Mouse (Mus musculus) kidney, adult 8-10 months (tissue): ENCODE measurements around the gene Dis3l.

Experiments used
- DNase-seq, 2 experiments: peaks; one replicate each; pipeline ENCODE4 v3.0.0; 2022

The Dis3l gene

DNA sequence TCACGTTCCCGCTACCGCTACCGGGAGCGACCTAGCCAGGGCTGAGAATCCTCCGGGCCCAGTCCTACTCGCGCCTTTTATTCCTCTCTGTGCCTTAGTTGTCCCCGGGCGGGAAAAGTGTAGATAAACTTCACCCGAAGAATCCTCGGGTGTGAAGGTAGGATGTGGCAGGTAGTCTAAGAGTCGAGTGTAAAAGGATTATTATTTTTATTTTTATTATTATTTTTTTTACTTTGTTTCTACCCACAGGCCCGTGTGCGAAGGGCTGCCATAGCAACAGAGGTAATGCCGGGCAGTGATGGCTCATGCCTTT, at the start of gene Dis3l:
TSS of gene Dis3l (minus strand) at position 35 of the 313 bp plus-strand sequence.
- DNase-seq: no peak

- no peak for DNase-seq
These were observed 48.6 kb upstream of the Dis3l start for GRCm38 (mm10) chr9:64389576-64390292.

DNA sequence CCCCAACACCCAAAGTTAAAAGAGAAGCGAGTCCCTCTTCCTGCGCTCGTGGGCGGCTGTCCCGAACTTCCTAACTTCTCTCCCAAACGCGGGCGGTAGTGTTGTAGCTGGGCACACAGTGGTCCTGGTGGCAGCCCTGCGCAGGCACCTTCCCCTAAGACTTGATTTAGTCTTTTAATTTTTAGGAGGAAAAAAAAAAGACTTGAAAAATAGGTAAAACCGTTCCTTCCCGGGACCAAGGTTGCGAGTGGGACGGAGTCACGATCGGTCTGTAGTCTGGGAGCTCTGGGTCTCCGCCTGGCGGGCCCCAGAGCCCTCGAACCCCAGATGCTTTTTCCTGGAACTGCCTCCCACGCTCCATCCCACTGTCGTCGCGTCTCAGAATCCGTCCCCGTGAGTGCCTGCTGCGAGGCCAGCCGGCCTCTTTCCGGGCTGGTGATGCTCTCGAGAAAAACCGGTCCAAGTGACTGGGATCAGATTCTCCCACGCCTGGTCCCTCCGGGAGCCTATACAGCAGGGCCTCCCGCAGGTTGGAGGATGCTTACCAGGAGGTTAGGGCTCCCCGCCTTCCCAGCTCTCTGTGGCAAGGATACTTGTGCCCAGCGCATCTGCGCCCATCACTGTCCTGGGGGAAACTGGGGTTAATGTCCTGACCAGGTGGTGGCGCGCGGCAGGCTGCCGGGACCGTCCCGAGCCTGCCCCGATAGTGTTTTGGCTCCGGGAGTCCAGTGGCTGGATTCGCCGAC, 45.6 kb upstream of the Dis3l start:
- DNase-seq: no peak

GRCm38 (mm10) chr9:64385511-64386465, 44.7 kb upstream of the Dis3l start, which contains the start of gene Megf11:
Megf11 (plus strand) TSS chr9:64385626.
- DNase-seq: peak in 1 of 2 experiments; percentile 7

DNA sequence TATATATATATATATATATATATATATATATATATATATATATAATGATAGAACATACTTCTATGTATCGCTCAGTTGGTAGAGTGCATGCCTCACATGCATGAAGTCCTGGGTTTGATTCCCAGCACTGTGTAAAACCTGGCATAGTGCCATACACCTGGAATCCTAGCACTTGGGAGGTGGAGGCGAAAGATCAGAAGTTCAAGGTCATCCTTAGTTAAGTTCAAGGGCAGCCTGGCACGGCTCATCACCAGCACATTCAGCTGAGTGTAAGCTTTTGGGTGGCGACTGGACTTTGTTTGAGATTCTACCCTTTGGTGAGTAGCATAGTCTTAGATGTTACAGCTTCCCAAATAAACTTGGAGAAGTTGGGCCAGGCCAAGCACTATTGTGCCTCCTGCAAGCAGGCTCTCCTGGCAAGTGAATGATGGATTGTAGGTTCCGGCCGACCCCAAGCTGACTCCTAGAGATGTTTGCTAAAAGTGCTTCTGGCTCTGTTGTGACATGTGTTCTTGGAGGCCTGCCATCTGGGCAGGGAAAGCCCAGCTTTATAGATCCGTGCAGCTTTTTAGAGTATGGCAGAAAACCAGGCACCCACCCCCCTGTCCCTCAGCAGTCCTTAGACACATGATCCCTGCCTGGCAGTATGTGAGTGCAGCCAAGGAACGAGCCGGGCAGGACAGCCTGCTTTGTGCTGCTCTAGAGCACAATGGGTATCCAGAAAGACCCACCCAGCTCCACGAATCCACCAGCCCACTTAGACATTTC, 42.1 kb upstream of the Dis3l start:
- DNase-seq: no peak

GRCm38 (mm10) chr9:64376380-64376779, 35.3 kb upstream of the Dis3l start:
- peak in 1 of 2 experiments; percentile 22 for DNase-seq

GRCm38 (mm10) chr9:64371305-64371819, 30.3 kb upstream of the Dis3l start:
- DNase-seq: no peak

- DNase-seq: no peak
These were observed 28.8 kb upstream of the Dis3l start for GRCm38 (mm10) chr9:64369871-64370270.

DNA sequence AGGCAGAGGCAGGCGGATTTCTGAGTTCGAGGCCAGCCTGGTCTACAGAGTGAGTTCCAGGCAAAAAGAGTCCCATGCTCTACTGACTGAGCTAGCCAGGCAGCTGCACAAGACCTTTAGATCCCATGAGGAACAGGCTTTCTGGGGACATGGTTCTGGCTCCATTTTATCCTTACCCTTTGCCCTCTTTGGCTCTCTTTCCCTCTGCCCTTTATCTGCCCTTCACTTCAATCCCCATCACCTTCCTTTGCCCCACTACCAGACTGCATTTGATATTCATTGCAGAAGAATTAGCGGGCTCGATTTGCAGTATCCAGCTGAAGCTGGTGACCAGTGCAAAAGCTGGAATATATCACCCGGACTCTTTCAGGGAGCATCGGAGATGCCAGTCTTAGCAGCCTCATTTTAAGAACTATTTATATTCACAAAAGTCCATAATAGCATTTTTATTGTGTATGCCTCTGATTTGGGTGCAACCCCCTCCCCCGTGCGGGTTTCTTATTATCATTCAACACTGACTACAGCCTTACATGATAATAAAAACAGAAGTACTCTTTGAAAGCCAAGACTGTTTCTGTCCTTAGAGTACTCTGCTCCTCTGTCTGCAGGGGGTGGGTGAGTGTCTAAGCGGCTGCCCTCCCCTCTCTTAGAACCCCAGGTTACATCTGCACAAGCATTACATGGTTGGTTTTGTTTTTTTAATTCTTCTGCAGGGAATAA, 20.3 kb upstream of the Dis3l start:
- no peak for DNase-seq

DNA sequence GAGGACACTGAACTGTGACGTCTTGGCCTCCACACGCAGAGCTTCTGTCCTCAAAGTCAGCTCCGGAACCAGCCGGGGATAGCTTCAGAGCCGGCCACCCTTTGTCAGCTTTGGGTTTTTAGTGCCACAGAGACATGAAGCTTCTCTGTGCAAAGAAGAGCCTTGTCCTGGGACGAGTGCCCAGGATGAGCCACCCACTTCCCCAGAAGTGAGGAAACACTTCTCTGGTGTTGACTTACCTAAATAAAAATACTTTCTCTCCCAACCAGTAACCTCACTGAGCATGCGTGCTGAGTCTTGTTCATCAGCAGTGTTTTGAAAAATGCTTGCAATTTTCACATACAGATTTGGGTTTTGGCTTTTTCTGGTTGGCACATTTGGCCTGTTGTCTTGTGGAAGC, 14.5 kb upstream of the Dis3l start:
- no peak for DNase-seq

- DNase-seq: no peak
These were observed 10.1 kb upstream of the Dis3l start for GRCm38 (mm10) chr9:64351191-64351590.

- DNase-seq: no peak
These were observed 8.4 kb upstream of the Dis3l start for GRCm38 (mm10) chr9:64349490-64349889.

DNA sequence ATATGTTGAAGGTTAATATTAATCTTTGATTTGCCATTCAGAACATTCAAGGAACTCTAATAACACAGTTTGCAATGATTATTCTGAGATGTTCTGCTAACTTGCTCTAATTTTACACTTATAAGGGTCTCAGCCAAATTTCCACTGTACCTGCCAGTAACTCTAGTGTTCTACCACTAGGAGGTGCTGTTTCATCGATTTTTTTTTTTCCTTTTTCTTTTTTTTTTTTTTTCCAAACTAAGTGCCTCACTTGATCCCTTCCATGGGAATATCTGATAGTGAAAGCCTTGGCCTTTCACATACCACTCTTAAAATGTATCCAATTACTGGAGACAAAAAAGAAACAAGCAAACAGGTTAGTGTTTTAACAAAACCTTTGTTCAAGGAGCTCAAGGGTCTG, 6.3 kb upstream of the Dis3l start:
- no peak for DNase-seq

DNA sequence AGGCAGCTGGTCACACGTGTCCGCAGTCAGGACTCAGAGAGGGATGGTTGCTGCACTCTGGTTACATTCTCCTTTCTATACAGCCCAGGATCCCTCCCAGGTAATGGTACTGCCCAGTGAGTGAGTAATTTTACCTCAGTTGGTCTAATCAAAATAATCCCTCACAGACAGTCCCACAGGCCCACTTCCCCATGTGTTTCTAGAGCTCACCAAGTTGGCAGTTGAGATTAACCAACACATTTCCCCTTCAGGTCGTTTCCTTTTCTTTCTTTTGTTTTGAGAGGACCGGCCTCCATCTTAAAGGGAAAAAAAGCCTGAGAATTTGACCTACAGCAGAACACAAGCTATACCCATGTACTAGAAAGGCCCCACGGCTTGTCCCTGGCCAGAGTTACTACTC, 4.8 kb upstream of the Dis3l start:
- DNase-seq: no peak

- no peak for DNase-seq
These were observed 2.6 kb upstream of the Dis3l start for GRCm38 (mm10) chr9:64343656-64344055.

GRCm38 (mm10) chr9:64341671-64342070, 583 bp upstream of the Dis3l start:
- no peak for DNase-seq

DNA sequence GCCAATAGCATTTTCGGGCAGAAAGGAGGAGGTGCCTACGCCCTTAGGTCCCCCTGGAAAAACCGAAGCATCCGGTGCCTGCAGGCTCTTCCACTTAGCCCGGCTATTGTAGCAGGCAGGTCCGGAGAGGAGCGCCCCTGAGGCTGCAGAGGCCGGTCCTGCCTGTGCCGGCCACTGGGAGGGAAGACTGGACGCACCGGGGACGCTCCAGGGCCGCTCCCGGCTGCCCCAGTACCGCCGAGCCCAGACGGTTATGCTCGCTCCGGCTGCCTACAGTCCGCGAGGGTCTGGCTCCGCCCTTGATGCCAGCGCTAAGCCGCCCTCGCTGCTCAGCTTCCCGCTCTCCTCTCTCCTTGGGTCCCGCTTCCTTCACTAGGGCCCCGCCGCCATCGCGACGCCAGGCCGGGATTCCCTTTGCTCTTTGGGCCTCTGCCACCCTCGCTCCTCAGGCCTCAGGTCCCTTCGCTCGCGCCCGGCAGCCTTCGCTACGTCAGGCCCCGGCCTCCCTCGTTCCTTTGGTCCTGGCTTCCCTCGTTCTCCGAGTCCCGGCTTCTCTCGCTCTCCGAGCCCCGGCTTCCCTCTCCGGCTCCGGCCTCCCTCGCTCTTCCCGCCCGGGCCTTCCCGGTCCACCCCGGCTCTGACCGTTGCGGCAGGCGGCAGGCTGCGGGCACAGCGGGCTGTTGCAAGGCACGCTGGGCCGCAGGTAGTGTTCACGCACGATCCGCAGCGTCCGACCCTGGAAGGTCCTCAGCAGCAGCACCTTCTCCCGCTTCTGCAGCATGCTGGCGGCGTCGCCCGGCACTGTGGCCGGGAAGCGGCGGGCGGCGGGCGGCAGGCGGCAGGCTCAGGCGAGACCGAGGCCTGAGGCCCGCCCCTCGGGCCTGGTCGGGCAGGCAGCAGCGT, 486 bp downstream of the Dis3l start:
- DNase-seq: peak; percentile 62 to 70

DNA sequence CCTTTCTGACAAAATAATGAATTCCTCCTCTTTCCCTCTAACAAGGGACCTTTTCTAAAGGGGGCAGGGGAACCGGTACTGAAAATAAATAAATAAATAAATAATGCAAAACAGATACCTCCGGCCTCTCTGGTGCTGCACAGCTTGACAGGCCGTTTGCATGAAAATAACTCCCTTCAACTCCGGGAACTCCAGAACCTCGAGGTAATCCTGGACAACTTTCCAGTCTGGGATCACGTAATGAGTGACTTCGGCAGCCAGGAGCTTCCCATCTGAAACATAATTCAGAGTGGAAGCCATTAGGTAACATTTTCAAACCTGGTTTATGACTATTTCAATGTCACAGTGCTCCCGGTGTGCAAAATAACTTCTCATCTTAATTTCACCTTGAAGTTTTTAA, 1.7 kb downstream of the Dis3l start:
- peak in 1 of 2 experiments; percentile 5 for DNase-seq

- DNase-seq: no peak
These were observed 5.3 kb downstream of the Dis3l start for GRCm38 (mm10) chr9:64335825-64336224.

- no peak for DNase-seq
These were observed 17.1 kb downstream of the Dis3l start for GRCm38 (mm10) chr9:64323976-64324375.
